Mouse (Mus musculus) midbrain, embryonic 14.5 days (tissue): ENCODE results near the gene Col28a1. TPM values are rescaled to one million over a fixed set of nuclear protein-coding genes. Genes with fewer than 3 reads are reported as not detected.

Experiments
- ATAC-seq: fragments of 200-750 bp; cut with Nextera tagmentation; 2 replicates; pipeline ENCODE4 v1.8.0; 2017; ENCODE audit warnings: moderate number of reproducible peaks, moderate library complexity; ENCODE audit not compliant: low FRiP score, low TSS enrichment
- DNase-seq: peaks from one replicate; pipeline ENCODE4 v3.0.0-alpha.2; 2015
- H3K27ac ChIP-seq: fragments of 300-500 bp; sonication (generic); replicated peaks from 2 replicates; pipeline ENCODE4 v1.5.1; 2014; ENCODE audit warnings: mild to moderate bottlenecking, low read depth, low read length, moderate library complexity
- H3K27me3 ChIP-seq: fragments of 300-500 bp; sonication (generic); 2 replicates; pipeline ENCODE4 v1.6.1; 2014; ENCODE audit warnings: low read length, control low read depth, mixed read lengths; ENCODE audit not compliant: control insufficient read depth, insufficient read depth
- H3K36me3 ChIP-seq: fragments of 300-500 bp; sonication (generic); 2 replicates; pipeline ENCODE4 v1.6.1; 2014; ENCODE audit warnings: low read length, control low read depth; ENCODE audit not compliant: control insufficient read depth, insufficient read depth
- H3K4me1 ChIP-seq: fragments of 300-500 bp; sonication (generic); 2 replicates; pipeline ENCODE4 v1.6.1; 2014; ENCODE audit warnings: mild to moderate bottlenecking, antibody characterized with exemption, low read length, control low read depth; ENCODE audit not compliant: control insufficient read depth, insufficient read depth
- H3K4me2 ChIP-seq: fragments of 300-500 bp; sonication (generic); 2 replicates; pipeline ENCODE4 v1.6.1; 2014; ENCODE audit warnings: mild to moderate bottlenecking, low read length, moderate library complexity
- H3K4me3 ChIP-seq: fragments of 300-500 bp; sonication (generic); replicated peaks from 2 replicates; pipeline ENCODE4 v1.5.1; 2014; ENCODE audit warnings: low read depth, low read length
- H3K9ac ChIP-seq: fragments of 300-500 bp; sonication (generic); replicated peaks from 2 replicates; pipeline ENCODE4 v1.6.1; 2014; ENCODE audit warnings: mild to moderate bottlenecking, low read length, moderate library complexity
- H3K9me3 ChIP-seq: fragments of 300-500 bp; sonication (generic); 2 replicates; pipeline ENCODE4 v1.6.1; 2016; ENCODE audit warnings: low read length, control low read depth, mixed read lengths; ENCODE audit not compliant: control insufficient read depth
- WGBS: fragments of 180-500 bp; shearing (Covaris S2); extraction: QIAGEN DNeasy Blood & Tissue Kit; methylation state at CpG from one replicate; pipeline ENCODE4 v1.1.7; 2014; 5-methylcytosine and 5-hydroxymethylcytosine counted together
- polyA plus RNA-seq: library from polyadenylated mRNA; unstranded; fragments of >200 nt; fragmentation: Nextera tagmentation; extraction: Ambion mirVana; gene quantifications from 2 replicates; pipeline ENCODE4 v1.2.1, GENCODE M21; 2014

Gene Col28a1
- polyA plus RNA-seq, 1 experiment from 2014 or later, result 0.49 TPM

GRCm38 (mm10) chr6:8148916-8149315 is 43.5 kb downstream of the Col28a1 start:
- H3K27me3 ChIP-seq, result no peaks in the 10 kb centered on the region
- WGBS, result 79% methylated on average over 2 of the region's 2 CpGs
- H3K27ac ChIP-seq, result no peak overlapping the region
- H3K4me3 ChIP-seq, result no peak overlapping the region
- H3K36me3 ChIP-seq, result no peaks in the 10 kb centered on the region
- ATAC-seq, result no peak
- no peaks in the 10 kb centered on the region for H3K9me3 ChIP-seq
- no peak overlapping the region for H3K9ac ChIP-seq
- H3K4me2 ChIP-seq, result no peak overlapping the region
- DNase-seq, result no peak
- H3K4me1 ChIP-seq, result 0 out of 2 replicates have a peak, but pooled peaks cover 5% of the 10 kb centered on the region

- ATAC-seq (no peak), DNase-seq (peak; percentile 12)
- Histone ChIP-seq H3K4me2 (no peak overlapping the region), H3K27me3 (no peaks in the 10 kb centered on the region), H3K9me3 (no peaks in the 10 kb centered on the region), H3K4me1 (no peaks in the 10 kb centered on the region), H3K27ac (no peak overlapping the region), H3K9ac (no peak overlapping the region), H3K4me3 (no peak overlapping the region), H3K36me3 (no peaks in the 10 kb centered on the region)
- WGBS, result 49% methylated on average over 1 of the region's 1 CpGs
Measured at GRCm38 (mm10) chr6:8141881-8142280, 50.5 kb downstream of the Col28a1 start.

- Histone ChIP-seq H3K27me3 (no peaks in the 10 kb centered on the region), H3K9ac (no peak overlapping the region), H3K27ac (no peak overlapping the region), H3K4me1 (no peaks in the 10 kb centered on the region), H3K36me3 (no peaks in the 10 kb centered on the region), H3K4me3 (no peak overlapping the region), H3K9me3 (no peaks in the 10 kb centered on the region), H3K4me2 (no peak overlapping the region)
- ATAC-seq (peak; percentile 31; the same call in 1 of the 2 replicates), DNase-seq (no peak)
- WGBS, result 78% methylated on average over 7 of the region's 7 CpGs
Measured at GRCm38 (mm10) chr6:8130149-8130548, 62.3 kb downstream of the Col28a1 start.

- H3K36me3 ChIP-seq, result no peaks in the 10 kb centered on the region
- H3K9me3 ChIP-seq, result no peaks in the 10 kb centered on the region
- no peaks in the 10 kb centered on the region for H3K4me1 ChIP-seq
- WGBS, result 98% methylated on average over 1 of the region's 1 CpGs
- no peak for DNase-seq
- no peak overlapping the region for H3K9ac ChIP-seq
- ATAC-seq, result no peak
- H3K27me3 ChIP-seq, result no peaks in the 10 kb centered on the region
- H3K4me3 ChIP-seq, result no peak overlapping the region
- H3K4me2 ChIP-seq, result no peak overlapping the region
- H3K27ac ChIP-seq, result no peak overlapping the region
Measured at GRCm38 (mm10) chr6:8128164-8128563, 64.3 kb downstream of the Col28a1 start.

- 24% methylated on average over 3 of the region's 3 CpGs for WGBS
- DNase-seq (peak; percentile 27), ATAC-seq (peak; percentile 11; the same call in 1 of the 2 replicates)
Measured at GRCm38 (mm10) chr6:8126545-8126944, 65.9 kb downstream of the Col28a1 start.

GRCm38 (mm10) chr6:8119116-8119515 is 73.3 kb downstream of the Col28a1 start:
- DNase-seq (no peak), ATAC-seq (no peak)
- Histone ChIP-seq H3K27ac (no peak overlapping the region), H3K4me3 (no peak overlapping the region), H3K36me3 (no peaks in the 10 kb centered on the region), H3K4me2 (no peak overlapping the region), H3K4me1 (no peaks in the 10 kb centered on the region), H3K9ac (no peak overlapping the region), H3K9me3 (no peaks in the 10 kb centered on the region), H3K27me3 (no peaks in the 10 kb centered on the region)
- 82% methylated on average over 2 of the region's 2 CpGs for WGBS

More at GRCm38 (mm10) chr6:8126545-8126944, 65.9 kb downstream of the Col28a1 start:
- H3K27ac ChIP-seq, result no peak overlapping the region
- H3K36me3 ChIP-seq, result no peaks in the 10 kb centered on the region
- no peaks in the 10 kb centered on the region for H3K4me1 ChIP-seq
- H3K4me2 ChIP-seq, result no peak overlapping the region
- no peak overlapping the region for H3K9ac ChIP-seq
- H3K27me3 ChIP-seq, result no peaks in the 10 kb centered on the region
- no peaks in the 10 kb centered on the region for H3K9me3 ChIP-seq
- H3K4me3 ChIP-seq, result no peak overlapping the region

GRCm38 (mm10) chr6:8118577-8118976 is 73.8 kb downstream of the Col28a1 start:
- no peak for DNase-seq
- Histone ChIP-seq H3K4me3 (no peak overlapping the region), H3K4me2 (no peak overlapping the region), H3K27me3 (no peaks in the 10 kb centered on the region), H3K9ac (no peak overlapping the region), H3K9me3 (no peaks in the 10 kb centered on the region), H3K4me1 (no peaks in the 10 kb centered on the region), H3K27ac (no peak overlapping the region), H3K36me3 (no peaks in the 10 kb centered on the region)
- 93% methylated on average over 2 of the region's 2 CpGs for WGBS
- ATAC-seq, result no peak

- Histone ChIP-seq H3K27ac (no peak overlapping the region), H3K4me3 (no peak overlapping the region), H3K9ac (no peak overlapping the region), H3K36me3 (no peaks in the 10 kb centered on the region), H3K4me1 (no peaks in the 10 kb centered on the region), H3K27me3 (no peaks in the 10 kb centered on the region), H3K4me2 (no peak overlapping the region), H3K9me3 (no peaks in the 10 kb centered on the region)
- no peak for ATAC-seq
- 80% methylated on average over 10 of the region's 10 CpGs for WGBS
- peak; percentile 17 for DNase-seq
Measured at GRCm38 (mm10) chr6:8105870-8106706, 86.3 kb downstream of the Col28a1 start.

GRCm38 (mm10) chr6:8101224-8101623 is 91.2 kb downstream of the Col28a1 start:
- no peaks in the 10 kb centered on the region for H3K4me1 ChIP-seq

More at GRCm38 (mm10) chr6:8101224-8101623, 91.2 kb downstream of the Col28a1 start:
- H3K9ac ChIP-seq, result no peak overlapping the region
- H3K4me3 ChIP-seq, result no peak overlapping the region
- H3K27me3 ChIP-seq, result no peaks in the 10 kb centered on the region
- ATAC-seq, result no peak
- no peak overlapping the region for H3K27ac ChIP-seq
- no peak for DNase-seq
- H3K4me2 ChIP-seq, result no peak overlapping the region
- no peaks in the 10 kb centered on the region for H3K9me3 ChIP-seq
- H3K36me3 ChIP-seq, result no peaks in the 10 kb centered on the region
